Mouse (Mus musculus) G1E (cell line): ENCODE measurements at regions not wholly inside any gene's neighbourhood (a gene's known extent, or its start where the extent isn't known, plus 50 kb on each side); places are given as distances from the start of the nearest gene placed in this dataset.

Experiments used
- CTCF ChIP-seq: IDR thresholded peaks from 2 replicates; pipeline ENCODE4 v1.5.1; 2012; ENCODE audit warnings: low read depth, low read length, inconsistent platforms, mixed read lengths
- TAL1 ChIP-seq: conservative IDR thresholded peaks from 2 replicates; pipeline ENCODE4 v1.6.1; 2012; ENCODE audit warnings: low read depth, low read length, inconsistent platforms, mixed read lengths

- TF ChIP-seq CTCF = no peak
- TF ChIP-seq TAL1 = no peak
Observed at GRCm38 (mm10) chr2:172793991-172794390, 146.1 kb downstream of the Bmp7 start.
